Mouse (Mus musculus) lung, postnatal 0 days (tissue): ENCODE measurements around the gene Hectd2.

ENCODE experiments used
- CTCF ChIP-seq: IDR thresholded peaks from 2 replicates; pipeline ENCODE4 v1.5.1; 2016; ENCODE audit warnings: antibody characterized with exemption, mild to moderate bottlenecking
- EP300 ChIP-seq: IDR thresholded peaks from 2 replicates; pipeline ENCODE4 v1.6.1; 2016; ENCODE audit warnings: antibody characterized with exemption, mild to moderate bottlenecking, control low read depth

DNA sequence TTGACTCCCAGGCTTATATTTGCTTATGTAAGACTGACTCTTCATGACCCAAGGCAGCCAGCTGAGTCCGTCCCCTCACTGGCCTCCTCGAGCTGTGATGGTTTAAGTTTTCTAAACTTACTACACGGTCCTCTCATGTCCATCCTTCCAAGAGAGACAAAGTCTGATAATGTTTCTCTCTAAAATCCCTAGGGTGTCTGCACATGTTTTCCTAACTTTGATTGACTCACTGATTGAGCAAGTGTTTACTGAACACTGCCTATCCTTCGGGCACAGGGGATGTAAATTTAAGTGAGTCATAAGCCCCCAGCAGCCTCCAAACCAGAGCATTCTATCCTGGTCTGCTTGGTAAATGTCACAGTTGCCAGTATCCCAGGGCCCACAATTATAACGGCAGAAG lies 111.2 kb downstream of the Hectd2 start:
- no peak for TF ChIP-seq CTCF
- no peak for TF ChIP-seq EP300
